Mouse (Mus musculus): Measurements from ENCODE around the gene Smco3.

DNA sequence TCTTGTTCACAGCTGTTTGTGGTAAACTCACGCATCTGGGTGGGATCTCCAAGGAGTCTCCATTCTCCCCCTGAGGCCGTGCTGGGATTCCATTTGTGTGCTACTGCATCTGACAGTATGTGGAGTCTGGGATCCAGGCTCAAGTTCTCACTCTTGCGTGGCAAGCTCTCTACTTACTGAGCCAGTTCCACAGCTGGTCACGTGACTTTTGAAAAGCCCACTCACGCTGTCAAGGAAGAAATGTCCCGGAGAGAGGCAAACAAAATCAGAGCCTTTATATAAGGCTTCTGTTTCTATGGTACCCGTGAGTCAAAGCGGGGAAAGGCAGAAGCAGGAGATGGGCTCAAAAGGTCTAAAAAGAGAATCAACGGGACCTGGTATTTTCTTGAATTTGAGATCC is 52.5 kb downstream of the Smco3 start:
- TF ChIP-seq CTCF (IDR thresholded peaks at IDR 0.05; ENCODE audit: low read depth) (no peak), EP300 (IDR thresholded peaks at IDR 0.05; ENCODE audit: low read depth) (no peak)

Measured in liver, postnatal 0 days (tissue).